Mouse (Mus musculus) right cerebral cortex, adult 2 months (tissue): ENCODE data around the gene Plppr2.

ENCODE experiments used
- DNase-seq, 2 experiments: peaks; one replicate each; pipeline ENCODE4 v3.0.0; 2021 to 2022; ENCODE audit warnings: low spot score in 2 of 2

Gene Plppr2

GRCm38 (mm10) chr9:21936692-21937570 lies at the start of gene Plppr2:
Gene Plppr2 (plus strand): TSS chr9:21937033.
- DNase-seq: peak; percentile 98 to 99

GRCm38 (mm10) chr9:21889229-21889628 lies 47.6 kb upstream of the Plppr2 start:
- no peak for DNase-seq

- peak; percentile 72 to 83 for DNase-seq
These were observed 35.5 kb upstream of the Plppr2 start for GRCm38 (mm10) chr9:21901223-21901820.

DNA sequence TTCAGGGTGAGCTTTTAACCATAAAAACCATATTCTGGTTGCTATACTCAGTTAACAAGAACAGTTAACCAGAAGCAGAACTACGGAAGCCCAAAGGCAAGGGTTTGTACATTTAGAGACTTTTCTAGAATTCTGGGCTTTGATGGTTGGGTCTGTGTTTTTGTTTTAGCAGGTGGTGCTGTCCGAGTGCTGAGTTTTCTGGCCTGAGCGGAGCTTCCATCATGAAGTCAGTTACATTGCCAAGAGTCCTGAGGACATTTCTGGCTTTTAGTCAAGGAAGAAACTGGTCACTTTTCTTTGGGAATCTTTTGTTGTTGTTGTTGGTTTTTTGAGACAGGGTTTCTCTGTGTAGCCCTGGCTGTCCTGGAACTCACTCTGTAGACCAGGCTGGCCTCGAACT lies 32.8 kb upstream of the Plppr2 start:
- no peak for DNase-seq

GRCm38 (mm10) chr9:21908216-21908615 lies 28.6 kb upstream of the Plppr2 start:
- no peak for DNase-seq

DNA sequence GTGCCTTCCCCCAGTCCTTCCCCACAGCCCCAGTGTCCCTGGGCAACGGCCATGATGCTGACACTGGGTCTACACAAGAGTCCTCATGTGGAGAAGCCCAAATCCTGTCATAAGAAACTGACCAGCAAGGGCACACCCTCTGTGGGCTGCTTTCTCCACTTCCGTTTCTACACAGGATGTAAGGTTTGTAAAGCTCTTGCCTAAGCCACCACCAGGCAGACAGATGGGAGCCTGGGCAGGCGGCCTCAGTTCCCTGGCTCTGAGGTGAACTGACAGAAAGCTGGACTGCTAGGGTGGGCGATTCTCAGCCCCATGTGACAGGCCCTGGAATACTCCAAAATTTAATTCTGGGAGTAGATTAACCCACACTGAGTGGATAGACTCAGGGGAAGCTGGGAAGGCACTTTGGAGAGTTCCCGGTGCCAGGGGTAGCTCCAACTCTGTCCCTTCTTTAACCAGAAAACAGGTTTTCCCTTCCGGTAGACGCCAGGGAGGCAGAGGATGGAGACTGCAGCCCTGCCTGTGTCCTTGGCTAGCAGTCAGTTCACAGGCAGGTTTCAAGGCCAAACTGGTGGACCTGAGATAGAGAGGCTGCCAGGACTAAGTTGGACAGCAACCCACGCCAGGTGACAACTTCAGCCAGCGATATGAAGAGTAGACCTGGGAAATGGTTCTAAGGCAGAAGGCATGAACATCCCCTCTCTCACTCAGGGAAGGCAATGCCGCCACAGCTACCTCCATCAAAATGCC lies 27.2 kb upstream of the Plppr2 start:
- DNase-seq: no peak

DNA sequence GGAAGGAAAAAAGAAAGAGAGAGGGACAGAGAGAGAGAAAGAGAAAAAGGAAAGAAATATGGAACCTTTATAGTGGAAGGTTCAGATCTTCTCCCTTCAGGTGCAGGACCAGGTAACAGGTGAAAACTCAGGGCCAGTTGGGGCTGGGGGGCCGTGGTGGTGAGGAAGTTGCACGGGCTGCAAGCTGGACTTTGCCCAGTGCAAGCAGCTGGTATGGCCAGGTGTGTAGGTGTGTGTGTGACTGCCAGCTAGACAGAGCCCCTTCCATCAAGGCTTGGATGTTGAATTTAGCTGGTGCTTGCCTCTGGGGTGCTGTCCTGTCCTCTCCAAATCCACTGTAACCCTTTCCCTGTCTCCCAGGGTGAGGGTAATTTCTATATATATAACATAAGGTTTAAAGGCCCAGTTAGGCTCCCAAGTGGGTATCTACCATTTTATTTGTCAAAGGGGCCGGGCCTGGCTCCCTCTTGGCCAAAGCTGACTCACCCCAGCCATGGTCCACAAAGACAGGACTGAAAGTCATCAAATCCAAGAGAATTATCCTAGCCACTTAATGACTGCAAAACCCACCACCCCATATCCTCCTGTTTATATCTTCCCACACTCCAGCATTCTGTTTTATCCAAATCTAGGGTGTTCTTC lies 19.9 kb upstream of the Plppr2 start:
- peak in 1 of 2 experiments; percentile 28 for DNase-seq

DNA sequence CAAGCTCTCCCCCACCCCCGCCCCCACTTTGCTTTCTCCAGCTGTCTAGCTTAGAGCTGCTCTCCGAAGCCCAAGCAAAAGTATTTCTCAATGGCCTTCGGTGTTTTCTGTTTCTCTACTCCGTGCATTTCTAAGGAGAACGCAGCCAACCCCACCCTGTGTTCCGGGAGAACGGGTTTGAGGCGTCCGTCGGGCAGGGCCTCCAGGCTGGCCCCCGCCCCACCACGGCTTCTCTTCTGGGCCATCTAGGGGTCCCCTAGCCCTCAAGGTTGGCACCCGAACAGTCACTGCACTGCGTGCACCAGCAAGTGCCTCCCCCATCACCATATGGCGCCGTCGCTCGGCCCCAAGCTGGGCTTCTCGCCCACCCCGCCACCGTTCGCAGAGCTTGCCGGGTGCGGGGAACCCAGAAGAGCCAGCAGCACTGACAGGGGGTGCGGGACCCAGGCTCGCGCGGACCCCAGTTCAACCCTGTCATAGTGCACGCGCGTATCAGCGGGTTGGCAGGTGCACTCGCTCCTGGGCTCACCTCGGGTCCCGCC lies 19.3 kb upstream of the Plppr2 start:
- peak; percentile 76 to 83 for DNase-seq

DNA sequence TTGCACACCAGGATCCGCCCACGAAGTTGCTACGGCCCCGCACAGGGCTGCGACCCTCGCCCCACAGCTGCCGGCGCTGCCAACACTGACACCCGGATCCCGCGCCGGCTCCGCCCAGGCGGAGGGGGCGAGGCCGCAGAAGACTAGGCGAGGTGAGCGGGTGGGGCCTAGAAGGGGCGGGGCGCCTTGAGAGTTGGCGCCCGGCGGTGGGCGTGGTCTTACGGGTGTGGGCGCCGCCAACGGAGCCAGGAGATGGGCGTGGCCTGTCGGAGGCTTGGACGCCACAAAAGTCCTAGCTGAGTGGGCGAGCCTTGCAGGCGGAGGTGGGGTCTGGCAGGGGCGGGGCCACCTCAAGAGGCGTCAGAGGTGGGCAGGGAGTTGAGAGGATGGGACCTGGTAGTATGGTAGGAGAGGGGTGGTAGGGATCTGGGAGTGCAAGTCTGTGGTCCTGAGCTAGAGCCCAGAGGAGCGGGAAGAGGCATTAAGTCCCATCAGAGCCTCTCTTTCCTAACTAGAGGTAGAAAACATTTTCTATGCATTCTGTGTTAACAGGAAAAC lies 18.7 kb upstream of the Plppr2 start, which contains the start of gene Rab3d:
Gene Rab3d (minus strand): TSS at position 158 of the 558 bp plus-strand sequence.
- DNase-seq: peak; percentile 86 to 90

- DNase-seq: peak; percentile 25 to 27
These were observed 18.0 kb upstream of the Plppr2 start for GRCm38 (mm10) chr9:21918692-21919384.

DNA sequence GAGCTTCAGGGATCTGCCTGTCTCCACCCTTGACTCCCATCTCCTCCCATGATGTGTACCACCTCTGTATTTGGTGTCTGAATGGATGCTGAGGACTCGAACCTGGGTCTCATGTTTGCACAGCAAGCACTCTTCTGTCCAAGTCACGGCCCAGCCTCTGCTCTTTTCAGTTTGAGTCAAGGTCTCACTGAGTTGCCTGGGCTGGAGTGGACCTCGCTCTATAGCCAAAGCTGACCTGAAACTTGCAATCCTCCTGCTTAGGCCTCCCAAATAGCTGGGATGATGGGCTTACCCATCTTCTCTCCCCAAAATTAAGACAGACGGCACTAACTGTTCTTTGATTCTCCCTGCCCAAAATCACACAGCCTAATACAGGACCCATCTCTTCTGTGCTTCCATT lies 13.8 kb upstream of the Plppr2 start:
- no peak for DNase-seq

- no peak for DNase-seq
These were observed 13.2 kb upstream of the Plppr2 start for GRCm38 (mm10) chr9:21923490-21924098.

DNA sequence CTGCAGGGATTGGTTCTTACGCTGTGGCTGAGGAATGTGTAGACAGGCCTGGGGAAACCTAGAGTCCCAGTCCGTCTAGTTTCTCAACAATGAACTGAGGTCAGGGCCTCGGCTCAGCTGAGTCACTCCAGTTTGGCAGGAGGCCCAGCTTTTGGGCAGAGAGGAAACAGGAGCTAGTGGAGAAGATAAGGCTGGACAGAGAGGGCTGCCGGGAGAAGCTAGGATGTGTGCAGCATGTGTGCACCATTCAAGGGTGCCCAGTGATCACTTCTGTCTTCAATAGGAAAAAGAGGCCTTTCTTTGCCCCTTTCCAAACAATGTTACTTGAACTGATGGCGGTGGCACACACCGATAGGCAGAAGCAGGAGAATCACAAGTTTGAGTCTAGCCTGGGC lies 12.7 kb upstream of the Plppr2 start:
- DNase-seq: peak in 1 of 2 experiments; percentile 23

- no peak for DNase-seq
These were observed 11.8 kb upstream of the Plppr2 start for GRCm38 (mm10) chr9:21925034-21925433.

DNA sequence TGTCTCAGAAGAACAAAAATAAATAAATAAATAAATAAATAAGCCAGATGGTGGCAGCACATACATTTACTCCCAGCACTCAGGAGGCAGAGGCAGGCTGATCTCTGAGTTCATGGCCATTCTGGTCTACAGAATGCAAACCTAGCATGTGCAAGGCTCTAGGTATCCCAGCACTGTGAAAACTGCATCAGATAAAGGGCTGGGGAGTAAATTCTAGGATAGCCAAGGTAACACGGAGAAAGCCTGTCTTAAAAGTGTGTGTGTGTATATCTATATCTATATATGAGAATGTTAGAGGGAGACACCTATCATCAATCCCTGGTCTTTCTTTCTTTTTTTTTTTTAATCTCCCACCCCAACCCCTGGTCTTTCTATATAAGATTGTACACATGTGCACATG lies 11.3 kb upstream of the Plppr2 start:
- no peak for DNase-seq

DNA sequence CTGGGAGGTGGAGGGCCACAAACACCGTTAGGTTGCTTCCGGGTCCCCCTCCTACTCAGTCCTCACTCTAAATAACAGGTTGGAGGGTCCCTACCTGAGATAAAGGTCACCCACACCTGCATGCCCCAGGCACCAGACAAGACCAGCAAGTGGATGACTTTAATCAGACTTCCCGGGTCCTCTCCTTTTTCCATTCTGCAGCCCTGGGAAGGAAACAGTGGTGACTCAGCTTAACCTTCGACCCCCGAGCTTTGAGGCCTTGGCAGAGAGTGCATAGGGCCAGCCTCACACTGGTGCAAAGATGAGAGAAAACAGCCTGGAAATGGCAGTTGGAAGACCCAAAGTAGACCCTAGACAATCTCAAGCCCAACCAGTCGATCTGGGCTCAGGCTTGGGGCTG lies 10.7 kb upstream of the Plppr2 start:
- DNase-seq: no peak

DNA sequence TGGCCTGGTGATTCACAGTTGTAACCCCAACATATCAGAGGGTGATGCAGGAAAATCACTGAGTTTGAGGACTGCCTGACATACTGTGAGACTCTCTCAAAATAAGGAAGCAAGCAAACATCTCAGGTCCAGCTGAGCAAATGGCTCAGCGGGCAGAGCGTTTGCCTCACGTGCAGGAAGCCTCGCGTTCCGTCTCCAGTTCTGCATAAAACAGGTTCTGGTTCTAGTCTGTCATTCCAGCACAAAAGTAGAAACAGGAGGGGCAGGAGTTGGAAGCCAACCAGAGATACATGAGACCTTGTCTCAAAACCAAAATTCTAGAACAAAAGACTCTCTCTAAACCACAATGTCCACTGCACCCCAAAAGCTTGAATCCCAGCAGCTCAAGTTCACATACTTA lies 10.0 kb upstream of the Plppr2 start:
- peak in 1 of 2 experiments; percentile 31 for DNase-seq

GRCm38 (mm10) chr9:21927208-21927753 lies 9.6 kb upstream of the Plppr2 start, which contains the start of the genes Ccdc159 and Tmem205:
Gene Ccdc159 (plus strand): TSS chr9:21927471.
Gene Tmem205 (minus strand): TSS chr9:21927556.
- peak; percentile 90 to 94 for DNase-seq

- DNase-seq: no peak
These were observed 7.6 kb upstream of the Plppr2 start for GRCm38 (mm10) chr9:21929208-21929607.

GRCm38 (mm10) chr9:21932006-21932405 lies 4.8 kb upstream of the Plppr2 start:
- no peak for DNase-seq
